Mouse (Mus musculus): ENCODE results near the gene Wdr70. TPM values are rescaled to one million over a fixed set of nuclear protein-coding genes. Genes with fewer than 3 reads are reported as not detected.
A peak's percentile ranks its signal among the peaks of the same experiment; 100 is the strongest.

The Wdr70 gene
- polyA plus RNA-seq, 1 experiment from 2014 or later = 71.0 TPM

DNA sequence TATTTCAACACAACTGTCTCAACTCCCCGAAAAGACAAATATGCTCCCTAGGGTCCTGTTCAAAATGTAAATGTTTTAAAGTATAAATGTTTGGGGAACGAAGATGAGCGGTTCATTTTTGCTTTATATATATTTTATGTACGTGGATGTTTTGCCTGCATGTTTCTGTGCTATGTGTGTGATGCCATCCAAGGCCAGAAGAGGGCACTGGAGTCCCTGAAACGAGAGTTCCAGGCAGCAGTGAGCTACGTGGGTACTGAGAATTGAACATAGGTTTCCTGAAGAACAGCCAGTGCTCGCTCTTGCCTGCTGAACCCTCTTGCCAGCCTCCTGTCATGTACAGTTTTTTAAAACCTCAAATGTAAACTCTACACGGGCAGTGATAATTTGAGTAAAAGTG lies 124.6 kb downstream of the Wdr70 start:
- 87% methylated on average over 8 of the region's 8 CpGs for WGBS
- no peaks in the 10 kb centered on the region for H3K27me3 ChIP-seq (replicated peaks; ENCODE audit: control insufficient read depth, insufficient read depth, low read length)
- no peak overlapping the region for H3K9ac ChIP-seq (replicated peaks; ENCODE audit: low read depth, low read length)
- H3K4me3 ChIP-seq (replicated peaks; ENCODE audit: low read length) = no peak overlapping the region
- H3K9me3 ChIP-seq (ENCODE audit: control insufficient read depth, low read length) = no peaks in the 10 kb centered on the region
- H3K27ac ChIP-seq (ENCODE audit: low read length) = no peak overlapping the region
- peaks cover 3% of the 10 kb centered on the region; the same call in 1 of the 2 replicates for H3K4me1 ChIP-seq (replicated peaks; ENCODE audit: control insufficient read depth, insufficient read depth, low read length)
- H3K36me3 ChIP-seq (ENCODE audit: control insufficient read depth, insufficient read depth) = no peaks in the 10 kb centered on the region; the same call in 1 of the 2 replicates
- no peak overlapping the region for H3K4me2 ChIP-seq (ENCODE audit: low read length)
- no peak for ATAC-seq

GRCm38 (mm10) chr15:7972528-7972927 lies 126.5 kb downstream of the Wdr70 start:
- Histone ChIP-seq H3K27me3 (replicated peaks; ENCODE audit: control insufficient read depth, insufficient read depth, low read length) (no peaks in the 10 kb centered on the region), H3K4me3 (replicated peaks; ENCODE audit: low read length) (no peak overlapping the region), H3K27ac (ENCODE audit: low read length) (no peak overlapping the region), H3K9me3 (ENCODE audit: control insufficient read depth, low read length) (no peaks in the 10 kb centered on the region), H3K9ac (replicated peaks; ENCODE audit: low read depth, low read length) (no peak overlapping the region), H3K4me1 (replicated peaks; ENCODE audit: control insufficient read depth, insufficient read depth, low read length) (peaks cover 3% of the 10 kb centered on the region; the same call in 1 of the 2 replicates), H3K36me3 (ENCODE audit: control insufficient read depth, insufficient read depth) (no peaks in the 10 kb centered on the region; the same call in 1 of the 2 replicates), H3K4me2 (ENCODE audit: low read length) (no peak overlapping the region)
- ATAC-seq = peak; percentile 78
- 67% methylated on average over 5 of the region's 5 CpGs for WGBS

DNA sequence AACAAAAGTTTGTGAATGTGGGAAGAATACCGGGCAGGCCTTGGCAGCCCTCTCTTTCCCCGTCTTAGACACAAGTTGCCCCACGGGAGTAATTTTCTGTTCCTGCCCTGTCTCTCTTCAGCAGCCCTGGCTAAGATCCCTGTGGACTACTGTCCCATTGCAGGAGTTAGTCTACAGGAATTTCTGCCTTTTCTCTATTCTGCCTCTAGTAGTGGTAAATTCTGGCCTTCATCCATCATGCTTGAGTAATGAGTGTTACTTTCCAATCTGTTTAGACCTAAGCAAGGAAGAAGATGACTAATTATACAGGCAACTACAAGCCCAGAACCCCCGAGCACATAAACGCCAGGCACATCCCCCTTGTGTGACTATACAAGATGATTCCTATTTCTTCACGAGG lies 136.2 kb downstream of the Wdr70 start:
- Histone ChIP-seq H3K4me3 (replicated peaks; ENCODE audit: low read length) (no peak overlapping the region), H3K9ac (replicated peaks; ENCODE audit: low read depth, low read length) (no peak overlapping the region), H3K36me3 (ENCODE audit: control insufficient read depth, insufficient read depth) (no peaks in the 10 kb centered on the region), H3K4me1 (replicated peaks; ENCODE audit: control insufficient read depth, insufficient read depth, low read length) (no peaks in the 10 kb centered on the region), H3K27ac (ENCODE audit: low read length) (no peak overlapping the region), H3K4me2 (ENCODE audit: low read length) (no peak overlapping the region), H3K9me3 (ENCODE audit: control insufficient read depth, low read length) (no peaks in the 10 kb centered on the region), H3K27me3 (replicated peaks; ENCODE audit: control insufficient read depth, insufficient read depth, low read length) (no peaks in the 10 kb centered on the region)
- WGBS = 80% methylated on average over 6 of the region's 6 CpGs
- no peak for ATAC-seq

DNA sequence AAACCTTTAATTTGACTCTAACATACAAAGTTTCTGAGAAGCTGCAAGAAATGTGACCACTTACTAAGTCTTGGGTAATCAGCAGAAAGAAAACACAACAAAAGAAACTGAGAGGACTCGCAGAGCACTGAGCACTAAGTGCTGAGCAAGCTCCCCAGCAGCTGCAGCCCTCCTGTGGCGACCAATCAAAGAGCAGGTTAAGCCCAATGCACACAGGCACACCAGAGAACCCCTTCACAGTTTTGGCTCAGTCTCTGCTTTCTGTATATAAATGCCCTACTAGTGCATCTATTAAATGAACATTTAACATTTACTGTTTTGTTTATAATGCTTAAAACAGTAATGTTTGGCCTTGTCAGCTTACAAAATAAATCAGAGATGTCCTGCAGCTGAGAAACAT lies 137.5 kb downstream of the Wdr70 start:
- no peak overlapping the region for H3K27ac ChIP-seq (ENCODE audit: low read length)
- 21% methylated on average over 2 of the region's 2 CpGs for WGBS
- no peaks in the 10 kb centered on the region for H3K27me3 ChIP-seq (replicated peaks; ENCODE audit: control insufficient read depth, insufficient read depth, low read length)
- no peaks in the 10 kb centered on the region for H3K4me1 ChIP-seq (replicated peaks; ENCODE audit: control insufficient read depth, insufficient read depth, low read length)
- H3K4me2 ChIP-seq (ENCODE audit: low read length) = no peak overlapping the region
- no peaks in the 10 kb centered on the region for H3K9me3 ChIP-seq (ENCODE audit: control insufficient read depth, low read length)
- ATAC-seq = 0 out of 2 replicates have a peak, but pooled peaks have one; percentile 23
- no peaks in the 10 kb centered on the region for H3K36me3 ChIP-seq (ENCODE audit: control insufficient read depth, insufficient read depth)
- H3K4me3 ChIP-seq (replicated peaks; ENCODE audit: low read length) = no peak overlapping the region
- H3K9ac ChIP-seq (replicated peaks; ENCODE audit: low read depth, low read length) = no peak overlapping the region

DNA sequence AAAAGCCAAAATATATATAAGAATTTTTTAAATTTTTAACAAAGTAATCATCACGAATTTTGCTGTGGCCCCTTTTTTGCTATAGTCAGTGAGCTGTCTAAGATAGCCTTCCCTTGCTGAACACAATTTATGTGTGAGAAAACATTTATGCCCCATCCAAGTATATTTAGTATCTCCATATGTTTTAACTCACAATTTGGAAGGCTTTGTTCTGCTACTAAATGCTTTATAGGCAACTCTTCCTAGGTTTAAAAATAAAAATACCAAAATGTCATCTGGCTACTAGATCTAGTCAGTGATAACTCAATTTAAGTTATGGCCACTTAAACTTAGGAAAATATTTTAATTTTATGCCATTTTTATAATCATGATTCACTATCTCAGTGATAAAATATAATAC lies 142.1 kb downstream of the Wdr70 start:
- Histone ChIP-seq H3K4me2 (ENCODE audit: low read length) (no peak overlapping the region), H3K9me3 (ENCODE audit: control insufficient read depth, low read length) (no peaks in the 10 kb centered on the region), H3K4me1 (replicated peaks; ENCODE audit: control insufficient read depth, insufficient read depth, low read length) (no peaks in the 10 kb centered on the region), H3K27ac (ENCODE audit: low read length) (no peak overlapping the region), H3K27me3 (replicated peaks; ENCODE audit: control insufficient read depth, insufficient read depth, low read length) (no peaks in the 10 kb centered on the region), H3K9ac (replicated peaks; ENCODE audit: low read depth, low read length) (no peak overlapping the region), H3K4me3 (replicated peaks; ENCODE audit: low read length) (no peak overlapping the region), H3K36me3 (ENCODE audit: control insufficient read depth, insufficient read depth) (no peaks in the 10 kb centered on the region)
- WGBS = 70% methylated on average over 1 of the region's 1 CpGs
- no peak for ATAC-seq

- Histone ChIP-seq H3K9me3 (ENCODE audit: control insufficient read depth, low read length) (no peaks in the 10 kb centered on the region), H3K27ac (ENCODE audit: low read length) (no peak overlapping the region), H3K9ac (replicated peaks; ENCODE audit: low read depth, low read length) (no peak overlapping the region), H3K27me3 (replicated peaks; ENCODE audit: control insufficient read depth, insufficient read depth, low read length) (no peaks in the 10 kb centered on the region), H3K4me3 (replicated peaks; ENCODE audit: low read length) (no peak overlapping the region), H3K36me3 (ENCODE audit: control insufficient read depth, insufficient read depth) (no peaks in the 10 kb centered on the region), H3K4me2 (ENCODE audit: low read length) (no peak overlapping the region), H3K4me1 (replicated peaks; ENCODE audit: control insufficient read depth, insufficient read depth, low read length) (no peaks in the 10 kb centered on the region)
- WGBS = 95% methylated on average over 7 of the region's 7 CpGs
- ATAC-seq = no peak
These were observed 148.4 kb downstream of the Wdr70 start for GRCm38 (mm10) chr15:7950561-7950960.

DNA sequence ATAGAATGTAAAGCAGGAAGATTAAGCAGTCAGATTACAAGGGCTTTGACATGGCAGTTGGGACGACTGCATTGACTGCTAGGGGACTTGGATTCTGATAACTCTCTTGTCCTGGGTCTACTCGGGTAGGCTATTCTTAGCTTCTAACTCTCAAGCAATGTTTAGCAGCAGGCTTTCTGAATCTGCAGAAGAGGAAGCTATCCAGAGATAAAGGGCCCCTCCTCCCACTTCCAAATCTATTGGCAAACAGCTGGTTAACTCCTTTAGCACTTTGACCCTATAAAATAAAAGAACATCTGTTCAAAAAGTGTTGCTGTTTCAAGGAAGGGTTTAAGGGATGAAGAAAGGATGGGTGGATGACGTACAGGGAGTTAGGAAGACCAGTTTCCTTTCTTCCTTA lies 157.3 kb downstream of the Wdr70 start:
- H3K4me2 ChIP-seq (ENCODE audit: low read length) = no peak overlapping the region
- H3K4me1 ChIP-seq (replicated peaks; ENCODE audit: control insufficient read depth, insufficient read depth, low read length) = no peaks in the 10 kb centered on the region
- no peaks in the 10 kb centered on the region for H3K36me3 ChIP-seq (ENCODE audit: control insufficient read depth, insufficient read depth)
- no peak overlapping the region for H3K4me3 ChIP-seq (replicated peaks; ENCODE audit: low read length)
- H3K27ac ChIP-seq (ENCODE audit: low read length) = no peak overlapping the region
- H3K9me3 ChIP-seq (ENCODE audit: control insufficient read depth, low read length) = no peaks in the 10 kb centered on the region
- 84% methylated on average over 3 of the region's 3 CpGs for WGBS
- no peaks in the 10 kb centered on the region for H3K27me3 ChIP-seq (replicated peaks; ENCODE audit: control insufficient read depth, insufficient read depth, low read length)
- no peak overlapping the region for H3K9ac ChIP-seq (replicated peaks; ENCODE audit: low read depth, low read length)
- no peak for ATAC-seq

DNA sequence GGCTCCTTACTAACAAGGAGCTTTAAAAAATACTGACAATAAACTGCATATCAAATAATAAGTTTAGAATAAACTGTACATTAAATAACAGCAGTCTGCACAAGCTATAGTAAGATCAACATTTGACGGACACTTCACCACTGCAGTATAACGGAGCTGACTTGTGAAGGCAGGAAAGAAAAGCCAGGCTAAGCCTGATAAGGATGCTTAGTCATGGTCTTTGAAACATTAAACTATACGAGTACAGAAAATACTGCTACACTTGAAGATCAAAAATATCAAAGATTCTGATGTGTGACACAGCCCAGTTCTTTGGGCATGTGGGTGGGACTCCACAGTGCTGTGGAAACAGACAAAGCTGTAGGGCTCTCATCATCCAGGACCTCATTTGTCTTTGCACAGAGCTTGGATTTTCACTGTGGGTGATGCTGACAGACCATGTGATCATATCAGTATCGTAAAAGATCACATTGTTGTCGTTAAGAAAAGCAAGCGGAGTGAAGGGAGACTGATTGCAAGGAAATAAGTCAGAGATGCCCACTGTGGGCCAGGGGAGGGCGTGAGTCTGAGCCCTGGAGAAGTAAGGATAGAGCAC lies 163.3 kb downstream of the Wdr70 start:
- Histone ChIP-seq H3K36me3 (ENCODE audit: control insufficient read depth, insufficient read depth) (no peaks in the 10 kb centered on the region), H3K4me2 (ENCODE audit: low read length) (no peak overlapping the region), H3K4me3 (replicated peaks; ENCODE audit: low read length) (no peak overlapping the region), H3K27me3 (replicated peaks; ENCODE audit: control insufficient read depth, insufficient read depth, low read length) (no peaks in the 10 kb centered on the region), H3K9me3 (ENCODE audit: control insufficient read depth, low read length) (no peaks in the 10 kb centered on the region), H3K27ac (ENCODE audit: low read length) (no peak overlapping the region), H3K9ac (replicated peaks; ENCODE audit: low read depth, low read length) (no peak overlapping the region), H3K4me1 (replicated peaks; ENCODE audit: control insufficient read depth, insufficient read depth, low read length) (no peaks in the 10 kb centered on the region)
- WGBS = 86% methylated on average over 7 of the region's 7 CpGs
- no peak for ATAC-seq

DNA sequence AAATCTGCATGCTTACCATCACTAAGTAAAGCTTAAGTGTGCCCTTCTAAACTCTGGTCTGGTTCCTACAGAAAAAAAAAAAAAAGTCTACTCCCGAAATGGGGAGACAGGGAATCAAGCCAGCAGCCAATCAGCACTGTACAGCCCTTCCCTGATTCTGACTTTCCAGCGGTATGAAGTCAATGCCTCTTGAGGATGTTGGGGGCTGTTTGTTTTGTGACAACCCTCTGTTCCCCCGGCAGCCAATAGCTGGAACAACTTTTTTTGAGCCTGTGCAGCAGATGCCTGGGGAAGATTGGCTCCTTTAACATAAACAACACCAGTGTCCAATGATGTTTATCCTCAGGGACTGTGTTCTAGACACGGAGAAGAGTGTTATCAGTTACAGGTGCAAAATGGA lies 164.4 kb downstream of the Wdr70 start:
- whole genome bisulfite sequencing = 80% methylated on average over 4 of the region's 4 CpGs
- Histone ChIP-seq H3K27me3 (replicated peaks; ENCODE audit: control insufficient read depth, insufficient read depth, low read length) (no peaks in the 10 kb centered on the region), H3K27ac (ENCODE audit: low read length) (no peak overlapping the region), H3K36me3 (ENCODE audit: control insufficient read depth, insufficient read depth) (no peaks in the 10 kb centered on the region), H3K4me3 (replicated peaks; ENCODE audit: low read length) (no peak overlapping the region), H3K4me1 (replicated peaks; ENCODE audit: control insufficient read depth, insufficient read depth, low read length) (no peaks in the 10 kb centered on the region), H3K4me2 (ENCODE audit: low read length) (no peak overlapping the region), H3K9me3 (ENCODE audit: control insufficient read depth, low read length) (no peaks in the 10 kb centered on the region), H3K9ac (replicated peaks; ENCODE audit: low read depth, low read length) (no peak overlapping the region)
- no peak for ATAC-seq

DNA sequence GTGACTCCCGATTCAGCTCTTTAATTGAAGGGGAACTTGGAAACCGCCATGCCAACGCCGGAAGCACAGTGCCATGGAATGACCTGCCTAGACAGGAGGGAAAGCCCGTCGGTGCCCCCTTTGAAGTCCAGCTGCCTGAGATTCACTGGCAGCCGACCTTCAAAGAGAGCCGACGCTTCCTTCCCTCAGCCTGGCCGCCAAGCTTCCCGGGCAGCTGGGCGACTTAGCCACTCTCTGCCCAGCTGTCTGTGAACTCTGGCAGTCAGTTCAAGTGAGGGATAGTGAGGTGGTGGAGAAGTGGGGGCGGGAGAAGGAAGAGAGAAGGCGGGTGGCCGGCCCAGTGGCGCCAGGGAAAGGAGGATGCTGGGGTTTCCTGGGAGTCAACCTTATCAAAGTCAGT lies 164.9 kb downstream of the Wdr70 start:
- H3K4me2 ChIP-seq (ENCODE audit: low read length) = no peak overlapping the region
- H3K9ac ChIP-seq (replicated peaks; ENCODE audit: low read depth, low read length) = no peak overlapping the region
- ATAC-seq = no peak
- no peaks in the 10 kb centered on the region for H3K9me3 ChIP-seq (ENCODE audit: control insufficient read depth, low read length)
- 67% methylated on average over 16 of the region's 16 CpGs for WGBS
- H3K4me3 ChIP-seq (replicated peaks; ENCODE audit: low read length) = no peak overlapping the region
- no peaks in the 10 kb centered on the region for H3K27me3 ChIP-seq (replicated peaks; ENCODE audit: control insufficient read depth, insufficient read depth, low read length)
- H3K27ac ChIP-seq (ENCODE audit: low read length) = no peak overlapping the region
- no peaks in the 10 kb centered on the region for H3K4me1 ChIP-seq (replicated peaks; ENCODE audit: control insufficient read depth, insufficient read depth, low read length)
- no peaks in the 10 kb centered on the region for H3K36me3 ChIP-seq (ENCODE audit: control insufficient read depth, insufficient read depth)
